Mouse (Mus musculus) bone marrow, adult 2 months (tissue): ENCODE data around the gene Sh3pxd2a.

Experiments
- CTCF ChIP-seq: fragments of 200-500 bp; IDR thresholded peaks from 2 replicates; pipeline ENCODE4 v1.5.1; 2011; ENCODE audit warnings: low read length, control low read depth; ENCODE audit not compliant: control insufficient read depth, insufficient read depth
- POLR2A ChIP-seq: fragments of 200-500 bp; IDR thresholded peaks from 2 replicates; pipeline ENCODE4 v1.6.1; 2011; ENCODE audit warnings: low read depth, mild to moderate bottlenecking, control low read depth, low read length, borderline replicate concordance; ENCODE audit not compliant: control insufficient read depth

- TF ChIP-seq CTCF = no peak
- TF ChIP-seq POLR2A = no peak
Observed at GRCm38 (mm10) chr19:47366576-47366975, 97.6 kb downstream of the Sh3pxd2a start.
